Mouse (Mus musculus) liver, adult 2 months (tissue): ENCODE data around the gene Klf2. TPM values are rescaled to one million over a fixed set of nuclear protein-coding genes. Genes with fewer than 3 reads are reported as not detected.

Source experiments
- DNase-seq: peaks from one replicate; pipeline ENCODE4 v3.0.0-alpha.2; 2011; ENCODE audit warnings: low read depth, low spot score; ENCODE audit errors: extremely low read depth
- H3K27ac ChIP-seq: fragments of 200-500 bp; replicated peaks from 2 replicates; pipeline ENCODE4 v1.5.1; 2012; ENCODE audit warnings: low read depth, mild to moderate bottlenecking, control low read depth, inconsistent platforms, low read length; ENCODE audit not compliant: insufficient read depth
- H3K27me3 ChIP-seq: fragments of 200-500 bp; 2 replicates; pipeline ENCODE4 v1.6.1; 2012; ENCODE audit warnings: mild to moderate bottlenecking, moderate library complexity, low read length, inconsistent platforms; ENCODE audit not compliant: control insufficient read depth, insufficient read depth
- H3K36me3 ChIP-seq: fragments of 200-500 bp; 2 replicates; pipeline ENCODE4 v1.6.1; 2012; ENCODE audit warnings: low read length, inconsistent platforms; ENCODE audit not compliant: control insufficient read depth, insufficient read depth
- H3K4me1 ChIP-seq: fragments of 200-500 bp; 2 replicates; pipeline ENCODE4 v1.6.1; 2011; ENCODE audit warnings: low read length; ENCODE audit not compliant: control insufficient read depth, insufficient read depth
- H3K4me3 ChIP-seq: fragments of 200-500 bp; 2 replicates; pipeline ENCODE4 v1.5.1; 2011; ENCODE audit warnings: low read depth, mild to moderate bottlenecking, control low read depth, low read length, moderate library complexity; ENCODE audit not compliant: insufficient read depth
- H3K79me2 ChIP-seq: fragments of 200-500 bp; 2 replicates; pipeline ENCODE4 v1.6.1; 2012; ENCODE audit warnings: inconsistent platforms, mild to moderate bottlenecking, low read length, moderate library complexity; ENCODE audit not compliant: control insufficient read depth, insufficient read depth
- H3K9ac ChIP-seq: fragments of 200-500 bp; 2 replicates; pipeline ENCODE4 v1.6.1; 2012; ENCODE audit warnings: low read depth, mild to moderate bottlenecking, control low read depth, inconsistent platforms, low read length
- CTCF ChIP-seq: fragments of 200-500 bp; IDR thresholded peaks from 2 replicates; pipeline ENCODE4 v1.5.1; 2011; ENCODE audit warnings: low read depth, low read length, control low read depth
- POLR2A ChIP-seq: fragments of 200-500 bp; IDR thresholded peaks from 2 replicates; pipeline ENCODE4 v1.6.1; 2011; ENCODE audit warnings: low read length, control low read depth; ENCODE audit not compliant: insufficient read depth; ENCODE audit errors: extremely low read depth
- WGBS: fragments of 180-500 bp; shearing (Covaris S2); methylation state at CpG from one replicate; pipeline ENCODE4 v1.1.7; 2018; 5-methylcytosine and 5-hydroxymethylcytosine counted together
- polyA plus RNA-seq: library from polyadenylated mRNA; depleted of rRNA; stranded (reverse); fragments of >200 nt; gene quantifications from 2 replicates; pipeline ENCODE4 v1.2.3, GENCODE M21; 2012
- total RNA-seq: library from RNA; depleted of rRNA; stranded (reverse); fragments of >200 nt; gene quantifications from 2 replicates; pipeline ENCODE4 v1.2.3, GENCODE M21; 2014

The Klf2 gene
- total and polyA plus RNA-seq, 2 experiments = 2.8 to 6.0 TPM

- H3K4me3 ChIP-seq = peak overlapping the region; percentile 69
- no peak for DNase-seq
- H3K27me3 ChIP-seq = no peaks in the 10 kb centered on the region
- peaks cover 9% of the 10 kb centered on the region; the same call in 1 of the 2 replicates for H3K79me2 ChIP-seq
- peaks cover 3% of the 10 kb centered on the region; the same call in 1 of the 2 replicates for H3K4me1 ChIP-seq
- TF ChIP-seq CTCF = no peak
- TF ChIP-seq POLR2A = no peak
- 88% methylated on average over 20 of the region's 20 CpGs for WGBS
- H3K27ac ChIP-seq = no peak overlapping the region
- peak overlapping the region; percentile 56 for H3K9ac ChIP-seq
- H3K36me3 ChIP-seq = peaks cover 4% of the 10 kb centered on the region; the same call in 1 of the 2 replicates
Observed at GRCm38 (mm10) chr8:72321635-72322441, 3.0 kb downstream of the Klf2 start.

GRCm38 (mm10) chr8:72322471-72322889 is 3.6 kb downstream of the Klf2 start:
- WGBS = 73% methylated on average over 7 of the region's 7 CpGs
- H3K27ac ChIP-seq = peak overlapping the region; percentile 17

GRCm38 (mm10) chr8:72323131-72323725 is 4.4 kb downstream of the Klf2 start:
- TF ChIP-seq CTCF (no peak), POLR2A (no peak)
- Histone ChIP-seq H3K9ac (peak overlapping the region; percentile 8; the same call in 1 of the 2 replicates), H3K36me3 (peaks cover 4% of the 10 kb centered on the region; the same call in 1 of the 2 replicates), H3K4me3 (no peak overlapping the region), H3K79me2 (peaks cover 9% of the 10 kb centered on the region; the same call in 1 of the 2 replicates), H3K4me1 (peaks cover 3% of the 10 kb centered on the region; the same call in 1 of the 2 replicates), H3K27me3 (no peaks in the 10 kb centered on the region), H3K27ac (peak overlapping the region; percentile 17)
- WGBS = 69% methylated on average over 6 of the region's 6 CpGs
- DNase-seq = no peak

More at GRCm38 (mm10) chr8:72322471-72322889, 3.6 kb downstream of the Klf2 start:
- peak; percentile 32 for DNase-seq
- H3K36me3 ChIP-seq = peaks cover 4% of the 10 kb centered on the region; the same call in 1 of the 2 replicates
- H3K4me3 ChIP-seq = 0 out of 2 replicates have a peak overlapping the region, but pooled peaks have one; percentile 1
- peaks cover 3% of the 10 kb centered on the region; the same call in 1 of the 2 replicates for H3K4me1 ChIP-seq
- TF ChIP-seq POLR2A (no peak), CTCF (no peak)
- H3K79me2 ChIP-seq = peaks cover 9% of the 10 kb centered on the region; the same call in 1 of the 2 replicates
- H3K27me3 ChIP-seq = no peaks in the 10 kb centered on the region
- H3K9ac ChIP-seq = peak overlapping the region; percentile 36; the same call in 1 of the 2 replicates

- no peak for DNase-seq
- no peak overlapping the region for H3K4me3 ChIP-seq
- WGBS = 79% methylated on average over 10 of the region's 10 CpGs
Observed at GRCm38 (mm10) chr8:72324036-72324706, 5.3 kb downstream of the Klf2 start.

GRCm38 (mm10) chr8:72324708-72325107 is 5.9 kb downstream of the Klf2 start:
- no peak for TF ChIP-seq CTCF
- no peak for TF ChIP-seq POLR2A
- H3K27me3 ChIP-seq = no peaks in the 10 kb centered on the region
- H3K4me3 ChIP-seq = no peak overlapping the region
- 79% methylated on average over 2 of the region's 2 CpGs for WGBS
- DNase-seq = no peak
- no peaks in the 10 kb centered on the region for H3K4me1 ChIP-seq
- H3K79me2 ChIP-seq = peaks cover 6% of the 10 kb centered on the region; the same call in 1 of the 2 replicates
- H3K36me3 ChIP-seq = peaks cover 4% of the 10 kb centered on the region; the same call in 1 of the 2 replicates
- H3K9ac ChIP-seq = no peak overlapping the region
- no peak overlapping the region for H3K27ac ChIP-seq

More at GRCm38 (mm10) chr8:72324036-72324706, 5.3 kb downstream of the Klf2 start:
- H3K4me1 ChIP-seq = no peaks in the 10 kb centered on the region
- no peak overlapping the region for H3K9ac ChIP-seq
- H3K27ac ChIP-seq = no peak overlapping the region
- TF ChIP-seq POLR2A (no peak), CTCF (no peak)
- H3K79me2 ChIP-seq = peaks cover 9% of the 10 kb centered on the region; the same call in 1 of the 2 replicates
- H3K27me3 ChIP-seq = no peaks in the 10 kb centered on the region
- peaks cover 4% of the 10 kb centered on the region; the same call in 1 of the 2 replicates for H3K36me3 ChIP-seq
